Mouse (Mus musculus): Measurements from ENCODE around the gene Agpat3. TPM values are rescaled to one million over a fixed set of nuclear protein-coding genes. Genes with fewer than 3 reads are reported as not detected.

Gene Agpat3
- polyA plus RNA-seq, 1 experiment from 2014 or later, result 69.9 TPM

DNA sequence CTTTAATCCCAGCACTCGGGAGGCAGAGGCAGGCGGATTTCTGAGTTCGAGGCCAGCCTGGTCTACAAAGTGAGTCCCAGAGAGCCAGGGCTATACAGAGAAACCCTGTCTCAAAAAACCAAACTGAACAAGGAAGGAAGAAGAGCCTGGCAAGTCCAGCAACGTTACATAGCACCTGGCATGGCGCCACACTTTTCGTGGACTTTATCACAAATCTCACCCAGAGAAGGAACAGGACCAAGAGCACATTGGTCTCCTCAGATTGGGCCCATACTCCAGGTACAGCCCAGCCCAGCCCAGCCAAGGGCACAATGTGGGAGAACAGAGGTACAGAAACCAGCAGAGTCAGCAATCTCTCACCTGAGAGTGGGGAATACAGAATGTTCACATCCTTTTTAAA is 118.5 kb downstream of the Agpat3 start:
- no peak overlapping the region for H3K27ac ChIP-seq (replicated peaks)
- no peaks in the 10 kb centered on the region for H3K27me3 ChIP-seq
- peaks cover 8% of the 10 kb centered on the region for H3K36me3 ChIP-seq
- no peak overlapping the region for H3K9ac ChIP-seq (replicated peaks)
- H3K4me3 ChIP-seq, result no peak overlapping the region
- no peaks in the 10 kb centered on the region for H3K9me3 ChIP-seq
- ATAC-seq (replicated peaks), result no peak
- 86% methylated on average over 6 of the region's 6 CpGs for WGBS
- H3K4me1 ChIP-seq, result peaks cover 9% of the 10 kb centered on the region
- H3K4me2 ChIP-seq (replicated peaks), result no peak overlapping the region

DNA sequence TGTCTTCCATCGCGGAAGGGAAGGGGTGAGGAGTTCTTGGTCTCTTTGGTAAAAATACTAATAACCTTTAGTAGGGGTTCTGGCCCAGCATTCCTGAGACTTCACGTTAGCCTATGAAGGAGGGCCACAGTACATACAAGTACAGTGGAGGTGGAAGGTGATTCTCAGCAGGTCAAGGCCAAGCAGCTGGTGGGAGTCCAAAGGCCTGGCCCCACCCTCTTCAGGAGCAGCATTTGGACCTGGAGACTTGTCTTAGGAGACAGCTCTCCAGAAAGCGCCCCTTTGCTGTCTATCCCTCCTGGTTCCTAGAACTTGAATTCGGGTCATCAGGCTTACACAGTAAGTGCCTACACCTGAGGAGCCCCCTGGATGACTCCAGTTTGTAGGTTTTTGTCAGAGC is 119.1 kb downstream of the Agpat3 start:
- Histone ChIP-seq H3K9me3 (no peaks in the 10 kb centered on the region), H3K4me2 (replicated peaks) (no peak overlapping the region), H3K36me3 (peaks cover 13% of the 10 kb centered on the region), H3K4me3 (no peak overlapping the region), H3K9ac (replicated peaks) (no peak overlapping the region), H3K4me1 (peaks cover 9% of the 10 kb centered on the region), H3K27ac (replicated peaks) (0 out of 2 replicates have a peak overlapping the region, but pooled peaks have one; percentile 46), H3K27me3 (no peaks in the 10 kb centered on the region)
- ATAC-seq (replicated peaks), result no peak
- 95% methylated on average over 5 of the region's 5 CpGs for WGBS

DNA sequence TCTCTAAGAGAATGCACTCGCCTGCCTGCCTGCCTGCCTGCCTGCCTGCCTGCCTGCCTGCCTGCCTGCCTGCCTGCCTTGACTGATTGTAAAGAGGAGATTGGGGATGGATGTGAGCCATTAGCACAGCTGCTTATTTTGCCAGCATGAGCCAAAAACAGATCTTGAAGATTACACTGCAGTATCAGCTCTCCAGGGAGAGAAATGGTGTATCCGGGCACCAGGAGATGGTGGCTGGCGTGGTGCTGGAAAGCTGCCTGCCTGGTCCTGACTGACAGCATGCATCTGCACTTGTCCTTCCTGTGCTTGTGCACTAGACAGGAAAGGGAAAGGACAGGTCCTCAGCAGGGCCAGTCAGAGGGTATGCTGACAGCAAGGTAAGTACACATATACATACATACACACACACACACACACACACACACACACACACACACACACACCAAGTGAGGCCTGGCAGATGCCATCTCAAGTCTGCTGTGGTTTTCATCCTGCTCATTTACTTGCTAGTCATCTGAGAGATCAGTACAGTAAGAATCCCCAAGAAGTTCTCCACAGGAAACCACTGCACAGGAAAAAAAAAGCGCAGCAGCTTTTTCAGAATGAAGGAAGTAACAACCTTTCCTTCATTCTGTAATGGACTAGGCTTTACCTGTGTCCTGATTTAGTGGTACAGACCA is 119.8 kb downstream of the Agpat3 start:
- Histone ChIP-seq H3K4me3 (no peak overlapping the region), H3K27me3 (no peaks in the 10 kb centered on the region), H3K4me1 (peaks cover 9% of the 10 kb centered on the region), H3K9me3 (no peaks in the 10 kb centered on the region), H3K9ac (replicated peaks) (no peak overlapping the region), H3K36me3 (peaks cover 18% of the 10 kb centered on the region), H3K27ac (replicated peaks) (peak overlapping the region; percentile 46; the same call in 1 of the 2 replicates), H3K4me2 (replicated peaks) (no peak overlapping the region)
- 72% methylated on average over 4 of the region's 4 CpGs for WGBS
- peak; percentile 38 for ATAC-seq (replicated peaks)

DNA sequence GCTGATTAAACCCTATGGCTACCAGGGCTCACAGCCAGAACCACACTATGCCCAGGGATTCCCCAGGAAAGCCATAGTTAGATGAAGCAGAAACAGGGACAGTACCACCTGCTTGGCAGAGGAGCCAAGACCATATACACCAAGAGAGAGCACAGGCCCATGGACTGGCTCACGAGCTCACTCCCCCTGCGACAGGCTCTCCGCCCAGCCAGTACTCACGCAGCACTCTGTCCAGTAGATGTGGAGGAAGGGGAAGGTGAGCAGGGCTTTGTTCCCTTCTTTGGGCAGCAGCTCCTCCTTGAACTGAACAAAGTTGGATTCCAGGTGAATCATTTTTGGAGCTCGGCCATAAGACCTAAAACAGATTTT is 123.7 kb downstream of the Agpat3 start:
- no peaks in the 10 kb centered on the region for H3K27me3 ChIP-seq
- H3K4me3 ChIP-seq, result no peak overlapping the region
- whole genome bisulfite sequencing, result 89% methylated on average over 5 of the region's 5 CpGs
- no peak overlapping the region for H3K9ac ChIP-seq (replicated peaks)
- peaks cover 2% of the 10 kb centered on the region; the same call in 1 of the 2 replicates for H3K4me1 ChIP-seq
- H3K36me3 ChIP-seq, result peaks cover 26% of the 10 kb centered on the region
- H3K27ac ChIP-seq (replicated peaks), result no peak overlapping the region
- no peaks in the 10 kb centered on the region for H3K9me3 ChIP-seq
- ATAC-seq (replicated peaks), result no peak
- no peak overlapping the region for H3K4me2 ChIP-seq (replicated peaks)

DNA sequence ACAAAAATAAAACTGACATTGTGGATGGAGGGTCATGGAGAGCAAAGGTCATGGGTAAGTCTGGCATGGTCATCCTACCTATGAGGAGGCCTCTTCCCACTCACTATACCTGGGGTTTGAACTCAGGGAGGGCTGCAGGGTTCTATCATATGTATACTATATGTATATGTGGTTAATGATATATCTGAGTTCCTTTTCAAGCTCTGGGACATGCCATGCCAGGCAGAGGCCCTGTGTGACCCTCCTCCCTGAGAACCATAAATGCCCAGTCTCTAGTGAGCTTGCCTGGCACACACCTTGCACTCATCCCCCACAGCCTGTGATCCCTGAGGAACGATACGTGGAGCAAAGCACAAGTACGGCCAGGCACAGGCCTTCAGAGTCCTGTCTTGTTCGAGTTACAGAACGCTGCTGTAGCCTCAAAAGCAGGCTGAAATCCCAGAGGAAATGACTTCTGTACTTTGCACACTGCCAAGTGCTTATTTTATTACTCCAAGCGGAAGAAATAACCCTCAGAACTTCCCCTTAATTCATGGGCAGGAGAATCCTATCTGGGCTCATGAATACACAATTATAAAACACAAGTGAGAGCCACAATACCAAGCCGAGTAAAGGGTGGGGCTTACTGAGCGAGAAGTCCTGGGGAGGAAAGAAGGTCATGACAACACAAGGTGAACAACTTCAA is 124.3 kb downstream of the Agpat3 start:
- no peak overlapping the region for H3K27ac ChIP-seq (replicated peaks)
- no peaks in the 10 kb centered on the region for H3K9me3 ChIP-seq
- peaks cover 26% of the 10 kb centered on the region for H3K36me3 ChIP-seq
- 88% methylated on average over 8 of the region's 8 CpGs for WGBS
- no peak overlapping the region for H3K9ac ChIP-seq (replicated peaks)
- ATAC-seq (replicated peaks), result no peak
- H3K4me3 ChIP-seq, result no peak overlapping the region
- H3K27me3 ChIP-seq, result no peaks in the 10 kb centered on the region
- peaks cover 2% of the 10 kb centered on the region; the same call in 1 of the 2 replicates for H3K4me1 ChIP-seq
- H3K4me2 ChIP-seq (replicated peaks), result no peak overlapping the region

DNA sequence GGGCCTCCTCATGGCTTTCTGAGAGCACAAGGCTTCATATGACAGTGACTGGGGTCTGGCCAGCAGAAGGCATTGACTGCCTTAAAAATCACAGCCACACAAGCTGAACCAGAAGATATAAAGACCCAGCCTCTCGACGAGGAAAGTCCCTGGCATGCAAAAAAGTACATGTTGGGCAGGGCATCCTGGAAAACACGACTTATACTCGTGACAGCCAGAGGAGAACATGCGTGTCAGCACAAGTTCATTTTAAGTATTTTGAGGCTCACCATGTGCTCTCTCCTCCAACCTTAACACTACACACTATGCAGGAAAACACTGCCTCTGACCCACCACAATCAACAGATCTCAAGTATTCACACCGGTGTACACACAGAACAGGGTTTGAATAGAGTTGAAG is 128.2 kb downstream of the Agpat3 start:
- Histone ChIP-seq H3K27me3 (no peaks in the 10 kb centered on the region), H3K9ac (replicated peaks) (no peak overlapping the region), H3K4me1 (no peaks in the 10 kb centered on the region), H3K27ac (replicated peaks) (no peak overlapping the region), H3K9me3 (no peaks in the 10 kb centered on the region), H3K4me3 (no peak overlapping the region), H3K36me3 (peaks cover 43% of the 10 kb centered on the region), H3K4me2 (replicated peaks) (no peak overlapping the region)
- 91% methylated on average over 6 of the region's 6 CpGs for WGBS
- ATAC-seq (replicated peaks), result no peak

DNA sequence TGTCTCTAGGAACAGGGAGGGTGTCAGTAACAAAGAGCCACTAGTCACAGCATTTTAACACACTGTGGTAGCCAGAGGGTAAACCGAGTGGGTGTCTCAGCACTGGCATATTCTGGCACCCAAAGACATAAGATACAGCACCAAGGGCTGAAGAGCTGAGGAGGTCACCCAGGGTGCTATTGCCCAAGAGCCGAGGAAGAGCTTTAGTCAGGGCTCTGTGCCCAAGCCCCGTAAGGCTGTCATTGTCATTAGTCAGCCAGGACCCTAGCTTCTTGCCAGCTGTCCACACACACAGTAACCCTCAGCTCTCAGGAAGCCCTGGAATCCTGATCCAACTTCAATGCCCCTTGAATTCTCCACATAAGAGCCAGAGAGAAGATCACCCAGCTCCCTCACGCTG is 129.4 kb downstream of the Agpat3 start:
- Histone ChIP-seq H3K9me3 (no peaks in the 10 kb centered on the region), H3K36me3 (peaks cover 45% of the 10 kb centered on the region), H3K4me1 (no peaks in the 10 kb centered on the region), H3K4me3 (no peak overlapping the region), H3K27me3 (no peaks in the 10 kb centered on the region), H3K4me2 (replicated peaks) (no peak overlapping the region), H3K27ac (replicated peaks) (no peak overlapping the region), H3K9ac (replicated peaks) (no peak overlapping the region)
- no peak for ATAC-seq (replicated peaks)
- WGBS, result 82% methylated on average over 4 of the region's 4 CpGs

DNA sequence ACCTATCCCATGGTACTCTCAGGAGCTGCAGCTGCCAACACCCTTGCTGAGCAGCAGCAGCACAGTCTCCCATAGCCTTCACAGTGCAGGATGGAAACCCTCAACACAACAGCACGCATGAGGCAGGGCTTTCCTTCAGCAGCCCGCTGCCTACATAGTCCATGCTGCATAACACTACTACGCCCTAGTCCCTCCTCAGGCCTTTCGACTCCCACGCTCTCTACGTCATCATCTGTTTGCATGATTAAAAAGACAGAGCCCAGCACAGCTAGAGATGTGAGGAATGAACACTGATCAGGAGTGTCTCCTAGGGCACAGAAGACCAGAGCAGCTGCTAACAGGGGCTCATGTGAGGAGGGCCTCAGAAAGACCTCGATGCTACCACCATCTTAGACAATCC is 131.0 kb downstream of the Agpat3 start:
- WGBS, result 95% methylated on average over 7 of the region's 7 CpGs
- H3K9me3 ChIP-seq, result no peaks in the 10 kb centered on the region
- H3K27me3 ChIP-seq, result no peaks in the 10 kb centered on the region
- no peak for ATAC-seq (replicated peaks)
- no peak overlapping the region for H3K9ac ChIP-seq (replicated peaks)
- no peak overlapping the region for H3K4me2 ChIP-seq (replicated peaks)
- H3K36me3 ChIP-seq, result peaks cover 49% of the 10 kb centered on the region
- no peak overlapping the region for H3K27ac ChIP-seq (replicated peaks)
- H3K4me1 ChIP-seq, result no peaks in the 10 kb centered on the region
- no peak overlapping the region for H3K4me3 ChIP-seq

DNA sequence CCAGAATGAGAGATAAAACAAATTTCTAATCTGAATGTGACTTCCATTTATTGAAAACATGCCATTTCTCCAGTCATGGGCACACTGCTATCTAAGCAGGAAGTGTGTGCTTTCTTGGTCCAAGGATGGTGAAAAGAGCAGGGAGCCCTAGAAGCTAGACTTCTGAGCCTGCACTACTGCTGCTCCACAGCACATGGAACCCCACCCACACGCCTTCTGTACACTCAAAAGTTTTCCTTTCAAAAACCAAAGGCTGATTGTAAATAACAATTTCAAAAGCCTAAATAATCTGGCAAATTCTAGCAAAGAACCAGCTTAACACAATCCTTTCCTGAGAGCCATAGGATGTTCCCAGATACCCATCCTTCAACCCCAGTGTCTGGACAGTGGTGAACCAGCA is 132.8 kb downstream of the Agpat3 start:
- H3K4me3 ChIP-seq, result no peak overlapping the region
- no peak overlapping the region for H3K27ac ChIP-seq (replicated peaks)
- no peaks in the 10 kb centered on the region for H3K9me3 ChIP-seq
- no peak overlapping the region for H3K4me2 ChIP-seq (replicated peaks)
- WGBS, result 95% methylated on average over 1 of the region's 1 CpGs
- no peaks in the 10 kb centered on the region for H3K4me1 ChIP-seq
- no peak overlapping the region for H3K9ac ChIP-seq (replicated peaks)
- ATAC-seq (replicated peaks), result no peak
- peaks cover 66% of the 10 kb centered on the region for H3K36me3 ChIP-seq
- no peaks in the 10 kb centered on the region for H3K27me3 ChIP-seq

Small RNA genes within 50 kb of the gene (microRNA-seq; reads per million reads assigned to microRNA genes)
- not detected for gene Mir7659

Other genes starting within 250 kb of the Agpat3 start
- gene D10Jhu81e, start 182.7 kb downstream of the Agpat3 start, polyA plus RNA-seq (2015; fragmentation: Nextera tagmentation; extraction: Ambion mirVana), result 23.6 and 26.8 TPM in 2 replicates
- gene Pwp2, start 167.3 kb downstream of the Agpat3 start, polyA plus RNA-seq (2015; fragmentation: Nextera tagmentation; extraction: Ambion mirVana), result 22.5 and 24.2 TPM in 2 replicates
- gene Trappc10, start 107.8 kb downstream of the Agpat3 start, polyA plus RNA-seq (2015; fragmentation: Nextera tagmentation; extraction: Ambion mirVana), result 27.2 and 27.5 TPM in 2 replicates
- gene Rrp1, start 60.6 kb upstream of the Agpat3 start, polyA plus RNA-seq (2015; fragmentation: Nextera tagmentation; extraction: Ambion mirVana), result 395 and 412 TPM in 2 replicates
- 100 and 115 TPM in 2 replicates for gene Cstb, start 73.2 kb upstream of the Agpat3 start, polyA plus RNA-seq (2015; fragmentation: Nextera tagmentation; extraction: Ambion mirVana)
- gene Pdxk, start 112.5 kb upstream of the Agpat3 start, polyA plus RNA-seq (2015; fragmentation: Nextera tagmentation; extraction: Ambion mirVana), result 13.6 and 13.9 TPM in 2 replicates
- not detected in 2 replicates for gene Olfr1358, start 164.9 kb upstream of the Agpat3 start, polyA plus RNA-seq (2015; fragmentation: Nextera tagmentation; extraction: Ambion mirVana)
- gene Ilvbl, start 221.9 kb upstream of the Agpat3 start, polyA plus RNA-seq (2015; fragmentation: Nextera tagmentation; extraction: Ambion mirVana), result 39.7 and 40.6 TPM in 2 replicates
- 3.6 TPM in 2 replicates for gene Syde1, start 239.5 kb upstream of the Agpat3 start, polyA plus RNA-seq (2015; fragmentation: Nextera tagmentation; extraction: Ambion mirVana)

Data from forebrain, embryonic 15.5 days (tissue).